Mouse (Mus musculus): ENCODE data around the gene H3f3b.

- no peak for TF ChIP-seq CTCF (IDR thresholded peaks at IDR 0.05; ENCODE audit: control insufficient read depth, insufficient read depth, low read length)
- TF ChIP-seq POLR2A (IDR thresholded peaks at IDR 0.05; ENCODE audit: borderline replicate concordance, control insufficient read depth, low read depth, low read length), result no peak
Measured at GRCm38 (mm10) chr11:115992098-115992497, 35.7 kb downstream of the H3f3b start.

All from bone marrow, adult 2 months (tissue).